Mouse (Mus musculus) stomach, postnatal 0 days (tissue): ENCODE measurements at regions not wholly inside any gene's neighbourhood (a gene's known extent, or its start where the extent isn't known, plus 50 kb on each side); places are given as distances from the start of the nearest gene placed in this dataset.

ENCODE experiments used
- CTCF ChIP-seq: IDR thresholded peaks from 2 replicates; pipeline ENCODE4 v1.5.1; 2016; ENCODE audit warnings: antibody characterized with exemption, low read depth, mild to moderate bottlenecking, moderate library complexity
- EP300 ChIP-seq: optimal IDR thresholded peaks from 2 replicates; pipeline ENCODE3; 2016; ENCODE audit warnings: antibody characterized with exemption

GRCm38 (mm10) chrX:105346420-105346819 is 153.2 kb upstream of the Cypt2 start:
- TF ChIP-seq CTCF, result no peak
- TF ChIP-seq EP300, result no peak
